Mouse (Mus musculus): ENCODE results near the gene Fam53b.

- TF ChIP-seq EP300 (IDR thresholded peaks at IDR 0.05) (no peak), CTCF (IDR thresholded peaks at IDR 0.05) (no peak)
Measured at GRCm38 (mm10) chr7:132853361-132853760, 39.7 kb upstream of the Fam53b start.

All from lung, postnatal 0 days (tissue).